Mouse (Mus musculus): Measurements from ENCODE around the gene Dpf3.

DNA sequence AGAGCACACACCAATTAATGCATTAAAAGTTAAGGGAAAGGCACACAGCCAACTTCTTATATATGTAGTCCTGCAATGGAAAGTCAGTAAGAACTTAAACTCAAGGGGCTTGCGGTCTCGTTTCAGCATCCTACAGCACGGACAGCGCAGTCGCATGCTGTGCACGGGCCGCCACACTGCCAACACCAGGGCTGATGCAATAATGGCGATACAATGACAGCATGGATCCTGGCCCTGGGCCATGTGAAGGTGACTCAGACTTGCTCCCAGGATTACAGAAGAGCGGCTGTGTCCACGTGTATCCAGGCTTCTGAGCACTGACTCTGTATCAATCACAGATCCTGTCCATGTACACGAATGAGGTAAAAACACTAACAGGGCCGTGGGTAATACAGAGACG is 158.6 kb downstream of the Dpf3 start:
- TF ChIP-seq CTCF (IDR thresholded peaks at IDR 0.05; ENCODE audit: low read depth) (no peak), EP300 (IDR thresholded peaks at IDR 0.05; ENCODE audit: low read depth) (no peak)
